Mouse (Mus musculus) CH12.LX (cell line): ENCODE data around the gene Tex33. TPM values are rescaled to one million over a fixed set of nuclear protein-coding genes. Genes with fewer than 3 reads are reported as not detected.

ENCODE experiments used
- DNase-seq: peaks from one replicate; pipeline ENCODE4 v3.0.0-alpha.2; 2013; ENCODE audit errors: extremely low read depth
- H3K27ac ChIP-seq: 2 replicates; pipeline ENCODE4 v1.5.1; 2012; ENCODE audit warnings: low read depth, mild to moderate bottlenecking, control low read depth, moderate library complexity; ENCODE audit not compliant: insufficient read depth
- H3K27me3 ChIP-seq: replicated peaks from 2 replicates; pipeline ENCODE3; 2012; ENCODE audit warnings: inconsistent platforms
- H3K36me3 ChIP-seq, 2 experiments: replicated peaks in 1 of 2; 2 replicates each; pipeline versions ENCODE3 to v1.6.1; 2012; ENCODE audit warnings: inconsistent platforms in 1 of 2, low read length in 1 of 2, mild to moderate bottlenecking in 1 of 2, mixed read lengths in 1 of 2, moderate library complexity in 1 of 2; ENCODE audit not compliant: control insufficient read depth in 1 of 2, insufficient read depth in 1 of 2
- H3K4me1 ChIP-seq, 2 experiments: 2 replicates each; pipeline ENCODE4 v1.6.1; 2012; ENCODE audit warnings: inconsistent platforms in 1 of 2, moderate library complexity in 1 of 2; ENCODE audit not compliant: insufficient read depth in 2 of 2, control insufficient read depth in 1 of 2
- H3K4me2 ChIP-seq: 2 replicates; pipeline ENCODE4 v1.6.1; 2012; ENCODE audit warnings: low read depth, mild to moderate bottlenecking, control low read depth; ENCODE audit not compliant: poor library complexity, insufficient read depth, severe bottlenecking
- H3K4me3 ChIP-seq, 3 experiments: fragments of 150-350 bp in 1 of 3; sonication (generic) in 1 of 3; replicated peaks in 1 of 3; 2 replicates each; pipeline versions ENCODE3 to v1.5.1; 2011 to 2012; ENCODE audit warnings: low read depth in 2 of 3, low read length in 2 of 3, mild to moderate bottlenecking in 2 of 3, moderate library complexity in 2 of 3, control low read depth in 1 of 3, improper control_type of control experiment in 1 of 3, inconsistent platforms in 1 of 3, mixed read lengths in 1 of 3; ENCODE audit not compliant: poor library complexity in 1 of 3
- H3K79me2 ChIP-seq: replicated peaks from 2 replicates; pipeline ENCODE4 v1.6.1; 2012; ENCODE audit warnings: mild to moderate bottlenecking, moderate library complexity; ENCODE audit not compliant: control insufficient read depth, poor library complexity, insufficient read depth, severe bottlenecking; ENCODE audit errors: extremely low read depth
- H3K9ac ChIP-seq: 2 replicates; pipeline ENCODE4 v1.6.1; 2012; ENCODE audit warnings: low read depth, mild to moderate bottlenecking, control low read depth, moderate library complexity; ENCODE audit not compliant: insufficient read depth
- H3K9me3 ChIP-seq: replicated peaks from 2 replicates; pipeline ENCODE3; 2012; ENCODE audit warnings: low read length, inconsistent platforms, mixed read lengths
- BHLHE40 ChIP-seq: IDR thresholded peaks from 2 replicates; pipeline ENCODE4 v1.6.1; 2011; ENCODE audit warnings: mild to moderate bottlenecking, low read depth, low read length, improper control_type of control experiment
- CTCF ChIP-seq, 2 experiments: IDR thresholded peaks in 1 of 2; conservative IDR thresholded peaks in 1 of 2; 2 replicates each; pipeline ENCODE4 v1.5.1; 2011 to 2012; ENCODE audit warnings: low read depth in 2 of 2, low read length in 2 of 2, improper control_type of control experiment in 1 of 2, inconsistent platforms in 1 of 2, mild to moderate bottlenecking in 1 of 2, moderate library complexity in 1 of 2
- E2F4 ChIP-seq: IDR thresholded peaks from 2 replicates; pipeline ENCODE4 v1.6.1; 2011; ENCODE audit warnings: low read depth, low read length, improper control_type of control experiment; ENCODE audit not compliant: insufficient replicate concordance
- ELF1 ChIP-seq: IDR thresholded peaks from 2 replicates; pipeline ENCODE4 v1.6.1; 2014; ENCODE audit warnings: low read depth, mild to moderate bottlenecking, inconsistent platforms, low read length, improper control_type of control experiment
- EP300 ChIP-seq: IDR thresholded peaks from 2 replicates; pipeline ENCODE4 v1.6.1; 2011; ENCODE audit warnings: low read length, improper control_type of control experiment
- GABPA ChIP-seq: IDR thresholded peaks from 2 replicates; pipeline ENCODE4 v1.6.1; 2012; ENCODE audit warnings: low read depth, low read length, improper control_type of control experiment, inconsistent platforms; ENCODE audit not compliant: insufficient replicate concordance
- HCFC1 ChIP-seq: IDR thresholded peaks from 2 replicates; pipeline ENCODE4 v1.6.1; 2012; ENCODE audit warnings: low read depth, mild to moderate bottlenecking, inconsistent platforms, low read length, improper control_type of control experiment
- MAFK ChIP-seq: IDR thresholded peaks from 2 replicates; pipeline ENCODE4 v1.6.1; 2011; ENCODE audit warnings: low read length, improper control_type of control experiment; ENCODE audit not compliant: insufficient replicate concordance
- MAZ ChIP-seq: IDR thresholded peaks from 2 replicates; pipeline ENCODE4 v1.6.1; 2012; ENCODE audit warnings: low read depth, mild to moderate bottlenecking, inconsistent platforms, low read length, improper control_type of control experiment, moderate library complexity
- MYC ChIP-seq: IDR thresholded peaks from 2 replicates; pipeline ENCODE4 v1.6.1; 2011; ENCODE audit warnings: low read depth, mild to moderate bottlenecking, improper control_type of control experiment, low read length
- NELFE ChIP-seq: IDR thresholded peaks from 2 replicates; pipeline ENCODE4 v1.6.1; 2011; ENCODE audit warnings: low read depth, low read length, improper control_type of control experiment
- NRF1 ChIP-seq: IDR thresholded peaks from 2 replicates; pipeline ENCODE4 v1.6.1; 2014; ENCODE audit warnings: low read depth, mild to moderate bottlenecking, inconsistent platforms, low read length, improper control_type of control experiment, moderate library complexity
- RAD21 ChIP-seq: IDR thresholded peaks from 2 replicates; pipeline ENCODE4 v1.6.1; 2011; ENCODE audit warnings: low read depth, mild to moderate bottlenecking, low read length, improper control_type of control experiment, moderate library complexity
- SMC3 ChIP-seq: IDR thresholded peaks from 2 replicates; pipeline ENCODE4 v1.6.1; 2011; ENCODE audit warnings: low read depth, low read length, improper control_type of control experiment
- TBP ChIP-seq: conservative IDR thresholded peaks from 2 replicates; pipeline ENCODE4 v1.6.1; 2011; ENCODE audit warnings: low read depth, low read length, improper control_type of control experiment
- UBTF ChIP-seq: IDR thresholded peaks from 2 replicates; pipeline ENCODE4 v1.6.1; 2012; ENCODE audit warnings: low read depth, mild to moderate bottlenecking, inconsistent platforms, low read length, improper control_type of control experiment, moderate library complexity
- USF2 ChIP-seq: conservative IDR thresholded peaks from 2 replicates; pipeline ENCODE4 v1.6.1; 2011; ENCODE audit warnings: low read depth, low read length, improper control_type of control experiment
- ZMIZ1 ChIP-seq: IDR thresholded peaks from 2 replicates; pipeline ENCODE4 v1.6.1; 2012; ENCODE audit warnings: low read depth, mild to moderate bottlenecking, inconsistent platforms, low read length, improper control_type of control experiment
- ZNF384 ChIP-seq: IDR thresholded peaks from 2 replicates; pipeline ENCODE4 v1.6.1; 2012; ENCODE audit warnings: low read depth, low read length, improper control_type of control experiment, inconsistent platforms
- dilution Hi-C: fragments of 300-500 bp; cut with MboI; formaldehyde crosslinking; loops from 2 replicates; pipeline ENCODE4 v1.14.3; 2020; ENCODE audit warnings: low sequenced_read_pairs; ENCODE audit not compliant: extremely low pct_unique_long_range_greater_than_20kb, extremely low pct_ligation_motif_present
- in situ Hi-C: fragments of 300-500 bp; cut with MboI; formaldehyde crosslinking; loops from 3 replicates; pipeline ENCODE4 v1.14.3; 2019; ENCODE audit warnings: low sequenced_read_pairs, low pct_ligation_motif_present, low pct_unique_long_range_greater_than_20kb, mixed read lengths
- polyA plus RNA-seq: library from polyadenylated mRNA; unstranded; fragments of >175 nt; gene quantifications from 2 replicates; pipeline ENCODE4 v1.2.1, GENCODE M21; 2012; ENCODE audit warnings: low read depth; ENCODE audit not compliant: insufficient read length
- total RNA-seq, 2 experiments: library from RNA; depleted of rRNA; stranded (reverse); fragments of 300-350 nt in 1 of 2; fragments of >200 nt in 1 of 2; gene quantifications; 2 replicates each; pipeline ENCODE4 v1.2.3; 2012 to 2014

The Tex33 gene
- total and polyA plus RNA-seq, 3 experiments, result not detected

DNA sequence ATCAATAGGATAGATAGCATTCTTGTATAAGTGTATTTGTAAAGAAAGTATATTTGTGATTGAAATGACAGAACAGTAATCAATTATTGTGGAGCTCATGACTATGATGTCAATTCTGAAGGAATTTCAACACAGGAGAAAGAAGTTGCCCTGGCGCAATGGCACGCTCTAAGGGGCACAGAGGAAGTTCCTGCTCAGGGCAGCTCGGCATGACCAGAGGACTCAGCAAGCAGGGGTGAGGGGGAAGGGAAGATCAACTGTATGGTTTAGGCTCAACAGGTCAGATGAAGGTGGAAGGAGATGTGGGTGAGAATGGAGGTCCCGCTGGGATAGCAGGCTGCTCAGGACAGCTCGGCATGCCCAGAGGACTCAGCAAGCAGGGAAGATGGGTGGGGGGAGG, 40.2 kb downstream of the Tex33 start:
- Histone ChIP-seq H3K79me2 (no peaks in the 10 kb centered on the region), H3K4me1 (peaks cover 6 to 18% of the 10 kb centered on the region in 2 experiments; a peak in 3 of 4 replicates), H3K27ac (no peak overlapping the region), H3K9me3 (peaks cover 4% of the 10 kb centered on the region), H3K4me2 (no peak overlapping the region), H3K27me3 (peaks cover 31% of the 10 kb centered on the region), H3K9ac (no peak overlapping the region), H3K36me3 (peaks cover 4 to 5% of the 10 kb centered on the region in 2 experiments), H3K4me3 (no peak overlapping the region)
- dilution Hi-C loops (no loop called here), in situ Hi-C loops (loop anchor here (10.0 kb wide), 1 partner anchor 179 kb away; the partner anchor contains the start of gene C1qtnf6)
- DNase-seq, result no peak
- no peak for TF ChIP-seq ZMIZ1
- no peak for TF ChIP-seq TBP
- no peak for TF ChIP-seq E2F4
- TF ChIP-seq BHLHE40, result no peak
- no peak for TF ChIP-seq SMC3
- no peak for TF ChIP-seq ELF1
- TF ChIP-seq NELFE, result no peak
- no peak for TF ChIP-seq EP300
- no peak for TF ChIP-seq GABPA
- no peak for TF ChIP-seq NRF1
- no peak for TF ChIP-seq MYC

DNA sequence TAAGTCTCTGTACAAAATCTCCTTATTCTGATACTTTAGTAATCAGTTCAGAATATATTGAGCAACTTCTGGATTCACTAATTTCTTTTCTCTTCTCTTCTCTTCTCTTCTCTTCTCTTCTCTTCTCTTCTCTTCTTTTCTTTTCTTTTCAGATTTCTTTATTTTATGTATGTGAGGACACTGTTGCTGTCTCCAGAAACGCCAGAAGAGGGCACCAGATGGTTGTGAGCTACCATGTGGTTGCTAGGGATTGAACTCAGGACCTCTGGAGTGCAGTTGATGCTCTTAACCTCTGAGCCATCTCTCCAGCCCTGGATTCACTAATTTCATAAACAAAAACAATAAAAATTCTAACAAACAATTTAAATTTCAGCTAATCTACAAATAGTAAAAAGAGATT, 40.8 kb downstream of the Tex33 start:
- Histone ChIP-seq H3K9me3 (peaks cover 1% of the 10 kb centered on the region), H3K4me1 (peaks cover 6 to 19% of the 10 kb centered on the region in 2 experiments; a peak in 3 of 4 replicates), H3K4me3 (no peak overlapping the region), H3K4me2 (no peak overlapping the region), H3K27me3 (peaks cover 25% of the 10 kb centered on the region), H3K79me2 (no peaks in the 10 kb centered on the region)
- dilution Hi-C loops, result no loop called here
- TF ChIP-seq HCFC1, result no peak
- no peak for TF ChIP-seq MAFK
- no peak for TF ChIP-seq USF2
- TF ChIP-seq CTCF (conservative IDR thresholded peaks at IDR 0.05 in 1 of 2, IDR thresholded peaks at IDR 0.05 in 1 of 2; ENCODE audit: low read depth in 2 of 2, low read length in 2 of 2), result peak; percentile 32 to 79; a peak in 2 of 4 replicates
- TF ChIP-seq ZNF384, result no peak
- peak; percentile 67 for TF ChIP-seq RAD21
- no peak for TF ChIP-seq TBP
- no peak for TF ChIP-seq MAZ
- TF ChIP-seq UBTF, result no peak
- TF ChIP-seq SMC3, result peak; percentile 74
- TF ChIP-seq MYC, result peak; percentile 81
- TF ChIP-seq, all 38 proteins: peak for 4
- H3K36me3 ChIP-seq, result peaks cover 10 to 11% of the 10 kb centered on the region in 2 experiments
- in situ Hi-C loops, result loop anchor here (10.0 kb wide), 1 partner anchor 180 kb away; the partner anchor contains the start of gene C1qtnf6
- no peak overlapping the region for H3K9ac ChIP-seq
- no peak overlapping the region for H3K27ac ChIP-seq
- peak; percentile 59 for DNase-seq
